Mouse (Mus musculus) urinary bladder, postnatal 10 days (tissue): ENCODE data around the gene Pam16.
A peak's percentile ranks its signal among the peaks of the same experiment; 100 is the strongest.

Experiments used
- DNase-seq: peaks from one replicate; pipeline ENCODE4 v3.0.0; 2022; ENCODE audit warnings: low spot score

Pam16 gene

GRCm38 (mm10) chr16:4646831-4647230, 22.0 kb upstream of the Pam16 start:
- no peak for DNase-seq

GRCm38 (mm10) chr16:4645867-4646266, 21.1 kb upstream of the Pam16 start:
- DNase-seq: no peak

GRCm38 (mm10) chr16:4643670-4644419, 19.1 kb upstream of the Pam16 start:
- peak; percentile 60 for DNase-seq

GRCm38 (mm10) chr16:4642937-4643336, 18.1 kb upstream of the Pam16 start:
- DNase-seq: no peak

GRCm38 (mm10) chr16:4642190-4642589, 17.4 kb upstream of the Pam16 start:
- DNase-seq: no peak

- no peak for DNase-seq
These were observed 16.5 kb upstream of the Pam16 start for GRCm38 (mm10) chr16:4641119-4641838.

- DNase-seq: no peak
These were observed 15.6 kb upstream of the Pam16 start for GRCm38 (mm10) chr16:4640267-4641005.

- peak; percentile 58 for DNase-seq
These were observed 15.0 kb upstream of the Pam16 start, which contains the start of the genes Vasn and Dnaja3 for GRCm38 (mm10) chr16:4639831-4640237. TSS of gene Vasn (plus strand) at chr16:4639941. TSS of gene Dnaja3 (plus strand) at chr16:4639989.

- no peak for DNase-seq
These were observed 14.2 kb upstream of the Pam16 start for GRCm38 (mm10) chr16:4638891-4639390.

GRCm38 (mm10) chr16:4635760-4636159, 11.0 kb upstream of the Pam16 start:
- no peak for DNase-seq

GRCm38 (mm10) chr16:4634681-4635080, 9.9 kb upstream of the Pam16 start:
- DNase-seq: no peak

GRCm38 (mm10) chr16:4633661-4634060, 8.9 kb upstream of the Pam16 start:
- no peak for DNase-seq

GRCm38 (mm10) chr16:4632050-4632449, 7.3 kb upstream of the Pam16 start:
- DNase-seq: no peak

- peak; percentile 57 for DNase-seq
These were observed 5.2 kb upstream of the Pam16 start for GRCm38 (mm10) chr16:4629950-4630349.

GRCm38 (mm10) chr16:4628898-4629419, 4.2 kb upstream of the Pam16 start:
- no peak for DNase-seq

GRCm38 (mm10) chr16:4627105-4627504, 2.3 kb upstream of the Pam16 start:
- DNase-seq: no peak

- no peak for DNase-seq
These were observed 714 bp downstream of the Pam16 start for GRCm38 (mm10) chr16:4624074-4624473.

GRCm38 (mm10) chr16:4616829-4617228, 8.0 kb downstream of the Pam16 start:
- DNase-seq: no peak

GRCm38 (mm10) chr16:4615297-4615696, 9.5 kb downstream of the Pam16 start:
- no peak for DNase-seq

- DNase-seq: no peak
These were observed 10.1 kb downstream of the Pam16 start for GRCm38 (mm10) chr16:4614639-4615038.

- no peak for DNase-seq
These were observed 11.1 kb downstream of the Pam16 start for GRCm38 (mm10) chr16:4613736-4614135.

GRCm38 (mm10) chr16:4611676-4612075, 13.1 kb downstream of the Pam16 start:
- no peak for DNase-seq
